Mouse (Mus musculus): Measurements from ENCODE around the gene Anxa3. TPM values are rescaled to one million over a fixed set of nuclear protein-coding genes. Genes with fewer than 3 reads are reported as not detected.

The Anxa3 gene
- polyA plus RNA-seq, 1 experiment from 2014 or later: 37.3 TPM

DNA sequence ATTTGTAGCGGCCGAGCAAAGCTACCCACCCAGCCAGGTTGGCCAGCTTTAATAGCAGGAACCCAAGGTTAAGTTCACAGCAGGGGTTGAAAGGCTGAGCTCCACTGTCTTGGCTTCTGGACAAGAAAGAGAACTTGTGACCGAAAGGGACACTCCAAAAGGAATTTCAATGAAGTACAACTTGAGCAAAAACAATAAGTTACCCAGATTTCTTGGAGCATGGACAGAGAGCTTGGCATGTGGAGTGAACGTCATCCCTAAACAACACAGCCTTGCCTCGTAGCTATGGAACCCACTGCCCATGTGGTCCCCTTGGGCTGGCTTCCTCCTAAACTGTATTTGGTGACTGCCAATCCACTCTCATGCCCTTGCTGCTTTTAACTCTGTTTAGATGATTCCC, 97.2 kb downstream of the Anxa3 start:
- Histone ChIP-seq H3K4me3 (no peak overlapping the region), H3K9ac (no peak overlapping the region), H3K4me2 (replicated peaks) (no peak overlapping the region), H3K9me3 (replicated peaks) (no peaks in the 10 kb centered on the region), H3K36me3 (no peaks in the 10 kb centered on the region), H3K27ac (no peak overlapping the region), H3K4me1 (no peaks in the 10 kb centered on the region), H3K27me3 (no peaks in the 10 kb centered on the region)
- 80% methylated on average over 5 of the region's 5 CpGs for WGBS
- ATAC-seq (ENCODE audit: low FRiP score): no peak

Other genes starting within 250 kb of the Anxa3 start
- gene Bmp2k, start 204.3 kb downstream of the Anxa3 start, polyA plus RNA-seq (2016; fragmentation: Nextera tagmentation; extraction: Ambion mirVana): 12.8 and 15.2 TPM in 2 replicates